Mouse (Mus musculus) olfactory bulb, adult 2 months (tissue): ENCODE results near the gene 4933428M09Rik.

Experiments used
- CTCF ChIP-seq: fragments of 200-500 bp; IDR thresholded peaks from 2 replicates; pipeline ENCODE4 v1.5.1; 2012; ENCODE audit warnings: low read depth, mild to moderate bottlenecking, low read length, moderate library complexity; ENCODE audit not compliant: insufficient read depth
- POLR2A ChIP-seq: fragments of 200-500 bp; IDR thresholded peaks from 2 replicates; pipeline ENCODE4 v1.6.1; 2012; ENCODE audit warnings: mild to moderate bottlenecking, low read depth, low read length, moderate library complexity; ENCODE audit not compliant: insufficient read depth

GRCm38 (mm10) chrX:139219017-139219416 is 40.0 kb downstream of the 4933428M09Rik start:
- TF ChIP-seq POLR2A (no peak), CTCF (no peak)
